Mouse (Mus musculus) stomach, postnatal 0 days (tissue): ENCODE measurements around the gene Mia2. TPM values are rescaled to one million over a fixed set of nuclear protein-coding genes. Genes with fewer than 3 reads are reported as not detected.
"Not testable (repeated sequence)": the region's sequence is repeated elsewhere in the genome, so short reads cannot be mapped to it uniquely, and the experiment has no call there.

Source experiments
- ATAC-seq: fragments of 200-750 bp; cut with Nextera tagmentation; 2 replicates; pipeline ENCODE4 v1.8.0; 2017; ENCODE audit not compliant: low FRiP score, low TSS enrichment
- DNase-seq: peaks from one replicate; pipeline ENCODE4 v3.0.0-alpha.2; 2016; ENCODE audit warnings: low spot score
- H3K27ac ChIP-seq: fragments of 300-500 bp; sonication (generic); replicated peaks from 2 replicates; pipeline ENCODE4 v1.5.1; 2014; ENCODE audit warnings: mild to moderate bottlenecking, control low read depth
- H3K27me3 ChIP-seq: fragments of 300-500 bp; sonication (generic); 2 replicates; pipeline ENCODE4 v1.6.1; 2014; ENCODE audit warnings: low read length; ENCODE audit not compliant: control insufficient read depth, insufficient read depth
- H3K36me3 ChIP-seq: fragments of 300-500 bp; sonication (generic); 2 replicates; pipeline ENCODE4 v1.6.1; 2014; ENCODE audit warnings: low read length, mixed read lengths; ENCODE audit not compliant: control insufficient read depth, insufficient read depth
- H3K4me1 ChIP-seq: fragments of 300-500 bp; sonication (generic); replicated peaks from 2 replicates; pipeline ENCODE4 v1.6.1; 2014; ENCODE audit warnings: antibody characterized with exemption; ENCODE audit not compliant: control insufficient read depth, insufficient read depth
- H3K4me2 ChIP-seq: fragments of 300-500 bp; sonication (generic); replicated peaks from 2 replicates; pipeline ENCODE4 v1.6.1; 2014; ENCODE audit warnings: low read depth, mild to moderate bottlenecking, control low read depth, moderate library complexity
- H3K4me3 ChIP-seq: fragments of 300-500 bp; sonication (generic); 2 replicates; pipeline ENCODE4 v1.5.1; 2014; ENCODE audit warnings: low read depth, low read length, control low read depth
- H3K9ac ChIP-seq: fragments of 300-500 bp; sonication (generic); 2 replicates; pipeline ENCODE4 v1.6.1; 2014; ENCODE audit warnings: mild to moderate bottlenecking, low read length, control low read depth, mixed read lengths
- H3K9me3 ChIP-seq: fragments of 300-500 bp; sonication (generic); 2 replicates; pipeline ENCODE4 v1.6.1; 2016; ENCODE audit warnings: low read length; ENCODE audit not compliant: control insufficient read depth
- CTCF ChIP-seq: IDR thresholded peaks from 2 replicates; pipeline ENCODE4 v1.5.1; 2016; ENCODE audit warnings: antibody characterized with exemption, low read depth, mild to moderate bottlenecking, moderate library complexity
- EP300 ChIP-seq: optimal IDR thresholded peaks from 2 replicates; pipeline ENCODE3; 2016; ENCODE audit warnings: antibody characterized with exemption
- WGBS: fragments of 180-500 bp; shearing (Covaris S2); extraction: QIAGEN DNeasy Blood & Tissue Kit; methylation state at CpG from one replicate; pipeline ENCODE4 v1.1.7; 2014; 5-methylcytosine and 5-hydroxymethylcytosine counted together
- microRNA-seq: library from miRNA; unstranded; fragments of <30 nt; microRNA quantifications from one replicate; pipeline ENCODE4, GENCODE M21; 2016
- polyA plus RNA-seq: library from polyadenylated mRNA; unstranded; fragments of >200 nt; fragmentation: Nextera tagmentation; extraction: Ambion mirVana; gene quantifications from 2 replicates; pipeline ENCODE4 v1.2.1, GENCODE M21; 2015

Gene Mia2
- polyA plus RNA-seq, 1 experiment from 2014 or later, result 69.4 TPM

DNA sequence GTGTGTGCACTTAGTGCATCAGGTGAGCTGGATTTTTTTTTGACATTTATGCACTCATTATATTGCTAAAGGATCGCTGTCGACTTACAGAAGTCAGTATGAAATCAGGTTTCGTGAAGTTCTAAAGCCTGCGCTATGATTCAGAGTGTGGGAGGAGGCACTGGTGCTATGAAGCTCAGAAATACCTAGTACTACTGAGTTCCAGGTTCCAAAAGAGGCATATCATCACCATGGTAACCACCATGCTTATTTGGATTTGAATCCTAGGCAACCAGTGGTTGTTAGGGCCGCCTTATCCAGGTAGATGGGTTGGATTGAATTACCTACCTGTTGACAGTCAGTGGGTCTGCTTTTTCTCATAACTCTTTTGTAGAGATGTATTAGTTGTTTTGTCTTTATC, 132.8 kb downstream of the Mia2 start:
- TF ChIP-seq CTCF (no peak), EP300 (no peak)
- ATAC-seq (no peak), DNase-seq (no peak)
- H3K4me2 ChIP-seq, result no peak overlapping the region
- H3K36me3 ChIP-seq, result no peaks in the 10 kb centered on the region
- H3K9me3 ChIP-seq, result no peaks in the 10 kb centered on the region
- no peak overlapping the region for H3K9ac ChIP-seq
- no peak overlapping the region for H3K4me3 ChIP-seq
- no peaks in the 10 kb centered on the region for H3K27me3 ChIP-seq
- H3K27ac ChIP-seq, result no peak overlapping the region
- no peaks in the 10 kb centered on the region for H3K4me1 ChIP-seq
- 82% methylated on average over 5 of the region's 5 CpGs for WGBS

DNA sequence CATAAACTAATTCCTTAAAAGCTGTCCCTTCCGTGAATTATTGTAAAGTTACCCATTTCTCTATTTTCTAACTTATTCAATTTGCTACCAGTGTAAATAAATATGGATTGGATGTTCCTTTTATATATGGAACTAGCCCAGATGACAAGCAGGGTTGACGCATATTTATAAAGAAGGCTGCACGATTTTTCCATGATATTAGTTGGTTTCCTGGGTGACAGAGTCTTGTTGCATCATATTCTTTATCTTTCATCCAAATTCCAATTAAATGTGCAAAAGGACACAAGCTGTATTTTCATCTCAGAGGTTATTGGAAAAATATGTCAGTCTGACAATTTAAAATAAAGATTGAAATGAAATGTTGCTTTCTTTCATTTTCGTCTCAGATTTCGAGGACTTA, 142.8 kb downstream of the Mia2 start:
- Histone ChIP-seq H3K4me2 (no peak overlapping the region), H3K4me3 (no peak overlapping the region), H3K4me1 (no peaks in the 10 kb centered on the region), H3K9me3 (no peaks in the 10 kb centered on the region), H3K36me3 (no peaks in the 10 kb centered on the region), H3K27me3 (no peaks in the 10 kb centered on the region), H3K9ac (no peak overlapping the region), H3K27ac (no peak overlapping the region)
- DNase-seq, result no peak
- TF ChIP-seq CTCF, result no peak
- no peak for TF ChIP-seq EP300
- WGBS, result 78% methylated on average over 5 of the region's 5 CpGs
- ATAC-seq, result no peak

DNA sequence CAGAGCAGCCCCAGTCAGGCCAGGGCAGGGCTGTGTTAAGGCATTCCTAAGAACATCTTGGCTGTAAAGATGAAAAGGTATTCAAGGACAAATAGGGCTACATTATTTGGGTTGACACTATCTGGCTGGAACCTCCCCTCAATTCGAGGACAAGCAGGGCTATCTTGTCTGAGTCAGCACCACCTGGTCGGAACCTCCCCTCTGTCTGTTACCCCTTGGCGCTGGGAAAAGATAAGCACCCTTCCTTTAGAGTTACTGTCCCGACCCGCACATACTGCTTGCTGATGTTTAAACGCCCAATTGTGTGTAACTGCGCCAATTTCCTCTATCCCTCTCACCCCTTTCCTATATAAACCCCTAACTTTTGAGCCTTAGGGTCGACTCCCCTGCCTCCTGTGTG, 145.4 kb downstream of the Mia2 start:
- H3K4me3 ChIP-seq, result not testable (repeated sequence)

More for the DNA sequence above, 145.4 kb downstream of the Mia2 start:
- H3K27ac ChIP-seq, H3K9me3 ChIP-seq, H3K27me3 ChIP-seq, ATAC-seq, H3K4me2 ChIP-seq, H3K36me3 ChIP-seq, DNase-seq, H3K4me1 ChIP-seq, H3K9ac ChIP-seq: not testable (repeated sequence)
- 87% methylated on average over 8 of the region's 8 CpGs for WGBS

Small RNA genes lying within 50 kb of the gene (microRNA-seq; reads per million reads assigned to microRNA genes)
- not detected for gene Gm27284

Other genes starting within 250 kb of the Mia2 start
- gene Sec23a, start 83.8 kb upstream of the Mia2 start, polyA plus RNA-seq, result 32.4 and 33.7 TPM in 2 replicates
- gene Gemin2, start 82.4 kb upstream of the Mia2 start, polyA plus RNA-seq, result 14.8 TPM in 2 replicates
- 82.1 and 82.2 TPM in 2 replicates for gene Trappc6b, start 34.3 kb upstream of the Mia2 start, polyA plus RNA-seq
- 30.2 and 39.2 TPM in 2 replicates for gene Pnn, start 28.9 kb upstream of the Mia2 start, polyA plus RNA-seq
- 8.5 and 9.6 TPM in 2 replicates for gene Fbxo33, start 123.9 kb downstream of the Mia2 start, polyA plus RNA-seq